Comparison of ENCODE assay signal across 8 mouse cellular contexts in the genomic region with DNA sequence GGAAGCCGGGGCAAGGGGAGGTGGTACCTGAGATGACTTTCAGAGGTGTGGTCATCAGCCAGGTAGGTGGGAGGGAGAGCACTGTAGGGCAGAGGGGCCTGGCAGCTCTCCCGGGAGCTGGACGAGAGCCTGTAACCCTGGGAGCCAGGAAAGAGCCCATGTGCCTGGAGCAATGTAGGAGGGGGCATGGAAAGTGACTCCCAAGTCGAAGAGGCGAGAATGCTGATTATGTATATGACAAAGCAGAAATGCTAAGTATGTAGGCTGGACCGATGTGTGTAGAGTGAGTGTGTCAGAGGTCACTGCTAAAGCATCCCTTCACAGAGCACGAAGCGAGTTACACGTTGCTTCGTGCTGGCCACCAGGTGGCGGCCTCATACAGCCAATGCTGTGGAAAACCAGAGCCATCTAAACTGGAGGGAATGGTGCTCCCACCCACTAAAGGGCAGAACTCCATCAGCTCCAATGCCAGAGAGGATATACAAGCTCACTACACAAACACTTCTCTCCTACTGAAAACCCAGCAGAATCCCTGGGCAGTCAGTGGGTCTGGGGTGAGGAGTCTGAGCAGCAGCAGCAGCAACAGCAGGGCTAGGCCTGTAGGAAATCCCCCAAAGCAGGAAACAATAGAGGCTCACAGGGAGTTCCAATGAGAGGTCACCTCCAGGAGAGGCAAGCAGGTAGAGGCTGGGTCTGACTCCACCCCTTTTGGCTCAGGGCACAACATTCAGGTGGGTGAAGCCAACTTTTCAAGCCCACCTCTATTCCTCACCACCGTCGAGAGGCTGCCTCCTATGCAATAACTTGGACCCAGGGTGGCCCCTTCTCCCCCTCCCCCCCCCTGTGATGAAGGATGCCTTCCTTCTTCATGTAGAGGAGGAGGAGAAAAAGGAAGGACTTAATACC.
DNase-seq lines count a peak whose midpoint lies in the region; ATAC-seq lines count a peak whose summit lies in the region.

No protein-coding gene starts in this region.

- H3K36me3 ChIP-seq in forebrain, embryonic 13.5 days (ENCODE audit: poor library complexity, severe bottlenecking): no peaks in the 10 kb centered on the region
- no peaks in the 10 kb centered on the region for H3K36me3 ChIP-seq in hindbrain, embryonic 11.5 days (ENCODE audit: control insufficient read depth, insufficient read depth, low read length)

- no peaks in the 10 kb centered on the region for H3K9me3 ChIP-seq in forebrain, embryonic 13.5 days (replicated peaks)
- H3K9me3 ChIP-seq in hindbrain, embryonic 11.5 days (ENCODE audit: control insufficient read depth, low read length): no peaks in the 10 kb centered on the region

- H3K9ac ChIP-seq in forebrain, embryonic 13.5 days: no peak overlapping the region
- H3K9ac ChIP-seq in hindbrain, embryonic 11.5 days (ENCODE audit: low read depth, low read length): no peak overlapping the region

- no peak overlapping the region for H3K4me2 ChIP-seq in forebrain, embryonic 13.5 days
- no peak overlapping the region for H3K4me2 ChIP-seq in hindbrain, embryonic 11.5 days (replicated peaks; ENCODE audit: low read depth, low read length)

- H3K4me3 ChIP-seq in forebrain, embryonic 13.5 days: no peak overlapping the region
- no peak overlapping the region for H3K4me3 ChIP-seq in hindbrain, embryonic 11.5 days (ENCODE audit: low read depth, low read length)

- H3K4me1 ChIP-seq in forebrain, embryonic 13.5 days: peaks cover 37% of the 10 kb centered on the region
- H3K4me1 ChIP-seq in hindbrain, embryonic 11.5 days (replicated peaks; ENCODE audit: control insufficient read depth, insufficient read depth, low read length): no peaks in the 10 kb centered on the region

- peak; percentile 76 for DNase-seq in adrenal gland, adult 2 months
- no peak for DNase-seq in adrenal gland, postnatal 4 days (ENCODE audit: low spot score in 2 of 2)
- peak; percentile 82 for DNase-seq in cerebellum, adult 11-12 months
- DNase-seq in hindbrain, embryonic 11.5 days (ENCODE audit: low spot score): peak; percentile 81
- peak; percentile 54 to 56 for DNase-seq in layer of hippocampus, postnatal 36 days
- DNase-seq in right cerebral cortex, postnatal 14 days: peak; percentile 67

- WGBS in forebrain, embryonic 13.5 days: 20% methylated on average over 13 of the region's 13 CpGs
- WGBS in hindbrain, embryonic 11.5 days: 19% methylated on average over 13 of the region's 13 CpGs

- no peaks in the 10 kb centered on the region for H3K27me3 ChIP-seq in forebrain, embryonic 13.5 days
- no peaks in the 10 kb centered on the region for H3K27me3 ChIP-seq in hindbrain, embryonic 11.5 days (ENCODE audit: control insufficient read depth, insufficient read depth, low read length)

- H3K27ac ChIP-seq in forebrain, embryonic 13.5 days: no peak overlapping the region
- no peak overlapping the region for H3K27ac ChIP-seq in hindbrain, embryonic 11.5 days (ENCODE audit: low read depth, low read length)

- peak; percentile 91 for ATAC-seq in forebrain, embryonic 13.5 days
- peak; percentile 83 for ATAC-seq in hindbrain, embryonic 11.5 days (ENCODE audit: low FRiP score)
- ATAC-seq in megakaryocyte-erythroid progenitor cell, adult 5-6 weeks (replicated peaks; ENCODE audit: low FRiP score, low TSS enrichment, poor library complexity, severe bottlenecking): peak; percentile 56

Comparison
In these comparisons a context has a peak if more than half of its experiments do, and no peak if none do; other contexts are left out.
1. DNase-seq: peak in adrenal gland, adult 2 months (single experiment), cerebellum, adult 11-12 months (single experiment), hindbrain, embryonic 11.5 days (single experiment), layer of hippocampus, postnatal 36 days (2 of 2) and right cerebral cortex, postnatal 14 days (single experiment); none in adrenal gland, postnatal 4 days (0 of 2).
2. Peak in every context shown above with its lines, with median percentiles within 50 percentile points of each other: ATAC-seq.